Mouse (Mus musculus): ENCODE results near the gene Umad1.
A peak's percentile ranks its signal among the peaks of the same experiment; 100 is the strongest.

Umad1 gene

GRCm38 (mm10) chr6:8367675-8368074 lies 108.6 kb downstream of the Umad1 start:
- DNase-seq (ENCODE audit: extremely low read depth, low read depth): no peak

GRCm38 (mm10) chr6:8368198-8368864 lies 109.2 kb downstream of the Umad1 start:
- no peak for DNase-seq (ENCODE audit: extremely low read depth, low read depth)

GRCm38 (mm10) chr6:8370624-8371023 lies 111.5 kb downstream of the Umad1 start:
- no peak for DNase-seq (ENCODE audit: extremely low read depth, low read depth)

GRCm38 (mm10) chr6:8373051-8373450 lies 114.0 kb downstream of the Umad1 start:
- DNase-seq (ENCODE audit: extremely low read depth, low read depth): no peak

GRCm38 (mm10) chr6:8373851-8374250 lies 114.8 kb downstream of the Umad1 start:
- no peak for DNase-seq (ENCODE audit: extremely low read depth, low read depth)

GRCm38 (mm10) chr6:8374290-8374689 lies 115.2 kb downstream of the Umad1 start:
- DNase-seq (ENCODE audit: extremely low read depth, low read depth): no peak

- no peak for DNase-seq (ENCODE audit: extremely low read depth, low read depth)
Observed at GRCm38 (mm10) chr6:8374712-8375111, 115.6 kb downstream of the Umad1 start.

- no peak for DNase-seq (ENCODE audit: extremely low read depth, low read depth)
Observed at GRCm38 (mm10) chr6:8376351-8376750, 117.3 kb downstream of the Umad1 start.

GRCm38 (mm10) chr6:8377667-8378066 lies 118.6 kb downstream of the Umad1 start:
- DNase-seq (ENCODE audit: extremely low read depth, low read depth): no peak

- DNase-seq (ENCODE audit: extremely low read depth, low read depth): no peak
Observed at GRCm38 (mm10) chr6:8389307-8389706, 130.2 kb downstream of the Umad1 start.

GRCm38 (mm10) chr6:8390296-8390695 lies 131.2 kb downstream of the Umad1 start:
- DNase-seq (ENCODE audit: extremely low read depth, low read depth): peak; percentile 41

GRCm38 (mm10) chr6:8390935-8391334 lies 131.8 kb downstream of the Umad1 start:
- peak; percentile 43 for DNase-seq (ENCODE audit: extremely low read depth, low read depth)

- DNase-seq (ENCODE audit: extremely low read depth, low read depth): no peak
Observed at GRCm38 (mm10) chr6:8393029-8393428, 133.9 kb downstream of the Umad1 start.

GRCm38 (mm10) chr6:8394044-8394443 lies 135.0 kb downstream of the Umad1 start:
- no peak for DNase-seq (ENCODE audit: extremely low read depth, low read depth)

GRCm38 (mm10) chr6:8395061-8395460 lies 136.0 kb downstream of the Umad1 start:
- DNase-seq (ENCODE audit: extremely low read depth, low read depth): no peak

- DNase-seq (ENCODE audit: extremely low read depth, low read depth): no peak
Observed at GRCm38 (mm10) chr6:8397252-8397651, 138.2 kb downstream of the Umad1 start.

- DNase-seq (ENCODE audit: extremely low read depth, low read depth): no peak
Observed at GRCm38 (mm10) chr6:8399710-8400109, 140.6 kb downstream of the Umad1 start.

- DNase-seq (ENCODE audit: extremely low read depth, low read depth): no peak
Observed at GRCm38 (mm10) chr6:8403127-8403526, 144.0 kb downstream of the Umad1 start.

- DNase-seq (ENCODE audit: extremely low read depth, low read depth): no peak
Observed at GRCm38 (mm10) chr6:8405844-8406243, 146.8 kb downstream of the Umad1 start.

GRCm38 (mm10) chr6:8408332-8408731 lies 149.2 kb downstream of the Umad1 start:
- DNase-seq (ENCODE audit: extremely low read depth, low read depth): no peak

- no peak for DNase-seq (ENCODE audit: extremely low read depth, low read depth)
Observed at GRCm38 (mm10) chr6:8409865-8410264, 150.8 kb downstream of the Umad1 start.

- no peak for DNase-seq (ENCODE audit: extremely low read depth, low read depth)
Observed at GRCm38 (mm10) chr6:8412845-8413598, 153.9 kb downstream of the Umad1 start.

GRCm38 (mm10) chr6:8414020-8414419 lies 154.9 kb downstream of the Umad1 start:
- no peak for DNase-seq (ENCODE audit: extremely low read depth, low read depth)
